Mouse (Mus musculus): Measurements from ENCODE around the gene Arhgef18. TPM values are rescaled to one million over a fixed set of nuclear protein-coding genes. Genes with fewer than 3 reads are reported as not detected.

Arhgef18 gene
- total and polyA plus RNA-seq, 3 experiments: 28.1 to 48.4 (median 36.1) TPM

DNA sequence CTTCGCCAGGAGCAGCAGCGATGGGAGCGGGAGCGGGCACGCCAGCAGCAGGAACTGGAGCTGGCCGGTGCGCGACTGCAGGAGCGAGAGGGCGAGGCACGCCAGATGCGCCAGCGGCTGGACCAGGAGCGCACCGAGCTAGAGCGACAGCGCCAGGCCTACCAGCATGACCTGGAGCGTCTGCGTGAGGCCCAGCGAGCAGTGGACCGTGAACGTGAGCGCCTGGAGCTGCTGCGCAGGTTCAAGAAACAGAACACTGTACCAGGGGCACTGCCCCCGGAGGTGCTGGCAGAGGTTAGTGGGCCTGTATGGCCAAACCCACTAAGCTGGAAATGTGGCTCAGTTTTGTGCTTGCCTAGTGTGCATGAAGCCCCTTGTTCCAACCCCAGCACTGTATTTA is 59.2 kb downstream of the Arhgef18 start:
- no peak for DNase-seq

DNA sequence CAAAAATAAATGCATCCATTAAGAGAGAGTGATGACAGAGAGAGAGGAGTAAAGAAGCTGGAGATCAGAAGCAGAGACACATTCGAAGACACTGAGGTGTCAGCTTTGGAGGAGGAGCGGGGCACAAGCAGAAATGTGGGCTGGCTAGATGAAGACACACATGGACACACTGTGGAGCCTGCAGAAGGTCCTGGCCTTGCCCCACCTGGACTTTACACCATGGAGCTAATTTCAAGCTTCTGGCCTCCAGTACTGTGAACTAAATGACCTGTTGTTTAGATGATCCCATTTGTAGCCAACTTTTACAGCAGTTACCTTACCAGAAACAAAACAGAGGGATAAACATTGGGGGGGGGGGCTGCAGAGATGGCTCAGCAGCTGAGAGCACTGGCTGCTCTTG is 70.4 kb downstream of the Arhgef18 start:
- no peak for DNase-seq

DNA sequence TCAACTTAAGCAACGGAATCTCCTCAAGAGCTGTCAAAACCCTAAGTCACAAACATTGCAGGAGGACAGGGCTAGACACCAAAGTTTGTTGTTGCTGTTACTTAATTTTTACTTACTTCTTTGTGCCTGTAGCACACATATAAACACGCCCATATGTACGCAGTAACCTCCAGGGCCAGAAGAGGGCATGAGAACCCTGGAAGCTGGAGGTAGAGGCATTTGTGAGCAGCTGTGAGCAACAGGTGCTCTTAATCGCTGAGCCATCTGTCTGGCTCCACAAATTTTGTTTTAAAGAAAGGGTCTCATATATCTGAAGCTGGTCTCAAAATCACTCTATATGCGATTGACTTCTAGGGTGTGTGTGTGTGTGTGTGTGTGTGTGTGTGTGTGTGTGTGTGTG is 71.5 kb downstream of the Arhgef18 start:
- no peak for DNase-seq

DNA sequence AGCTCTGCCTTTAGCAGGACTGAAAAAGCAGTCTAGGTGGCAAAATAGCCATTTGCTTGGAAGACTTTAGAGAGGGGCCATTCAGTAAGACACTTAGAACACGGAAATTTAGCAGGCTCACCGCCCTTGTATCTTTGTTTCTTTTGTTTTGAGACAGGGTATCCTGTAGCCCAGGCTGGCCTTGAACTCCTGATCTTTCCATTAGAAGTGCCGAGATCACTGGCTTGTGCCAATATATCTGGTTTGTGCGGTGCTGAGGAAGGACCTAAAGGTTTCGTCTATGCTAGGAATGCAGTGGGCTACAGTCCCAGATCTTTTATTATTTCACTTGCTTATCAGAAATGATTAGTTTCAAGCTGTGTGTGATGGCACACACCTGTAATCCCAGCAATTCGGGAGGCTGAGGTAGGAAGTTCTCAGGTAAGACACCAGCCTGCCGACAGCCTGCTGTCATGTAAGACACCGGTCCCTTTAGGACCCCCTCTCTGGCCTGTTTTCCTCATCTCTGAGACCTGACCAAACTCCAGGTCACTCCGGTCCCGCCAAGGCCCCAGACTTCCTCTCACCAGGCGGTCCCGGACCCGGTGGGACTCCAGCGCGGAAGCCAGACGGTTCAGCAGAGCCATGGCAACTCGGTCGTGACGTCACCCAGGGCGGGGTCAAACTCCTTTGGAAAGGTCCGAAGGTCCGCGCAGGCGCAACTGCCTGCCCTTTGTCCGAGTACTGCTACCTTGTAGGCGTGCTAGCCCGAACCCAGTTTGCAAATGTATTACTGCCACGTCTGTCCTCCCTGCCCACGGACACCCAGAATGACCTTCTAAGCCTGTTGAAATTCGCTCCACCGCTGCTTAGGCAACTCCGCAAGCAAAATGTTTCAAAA is 74.4 kb downstream of the Arhgef18 start, which contains the start of gene Pex11g:
Gene Pex11g, minus strand, starts transcription at position 675 of the 880 bp plus-strand sequence.
- peak; percentile 99 for DNase-seq

DNA sequence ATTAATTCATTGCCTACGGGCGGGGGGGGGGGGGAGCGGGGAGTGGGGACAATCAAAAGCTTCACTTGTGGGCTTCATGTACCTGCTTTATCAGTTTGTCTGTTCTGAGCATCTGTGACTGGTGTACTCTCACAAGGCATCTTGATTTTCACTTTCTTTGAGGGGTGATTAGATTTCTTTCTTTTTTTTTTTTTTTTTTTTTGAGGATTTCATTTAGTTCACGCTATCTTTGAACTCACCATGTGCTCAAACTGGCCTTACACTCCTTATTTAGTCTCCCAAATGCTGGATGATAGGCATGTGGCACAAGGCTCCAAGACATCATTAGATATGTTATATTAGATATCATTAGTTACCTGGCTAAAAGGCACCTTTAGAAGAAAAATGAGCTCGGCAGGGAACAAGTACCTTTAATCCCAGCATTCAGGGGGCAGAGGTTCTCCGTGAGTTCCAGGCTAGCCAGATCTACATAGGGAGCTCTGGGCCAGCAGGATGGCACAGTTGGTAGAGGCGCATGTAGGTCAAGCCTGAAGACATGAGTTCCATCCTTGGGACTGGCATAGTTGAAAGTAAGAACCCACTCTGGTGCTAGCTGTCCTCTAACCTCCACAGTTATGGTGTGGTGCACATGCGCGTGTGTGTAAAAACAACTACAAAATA is 75.2 kb downstream of the Arhgef18 start:
- no peak for DNase-seq

DNA sequence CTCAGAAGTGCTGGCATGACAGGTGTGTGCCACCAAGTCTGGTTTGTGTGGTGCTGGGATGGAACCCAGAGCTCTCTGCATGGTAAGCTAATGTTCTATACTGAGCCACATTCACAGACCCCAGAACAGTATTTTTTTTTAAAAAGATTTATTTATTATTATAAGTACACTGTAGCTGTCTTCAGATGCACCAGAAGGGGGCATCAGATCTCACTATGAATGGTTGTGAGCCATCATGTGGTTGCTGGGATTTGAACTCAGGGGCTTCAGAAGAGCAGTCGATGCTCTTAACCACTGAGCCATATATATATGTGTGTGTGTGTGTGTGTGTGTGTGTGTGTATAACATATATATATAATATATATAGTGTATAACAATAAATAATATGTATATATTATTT is 76.0 kb downstream of the Arhgef18 start:
- DNase-seq: no peak

DNA sequence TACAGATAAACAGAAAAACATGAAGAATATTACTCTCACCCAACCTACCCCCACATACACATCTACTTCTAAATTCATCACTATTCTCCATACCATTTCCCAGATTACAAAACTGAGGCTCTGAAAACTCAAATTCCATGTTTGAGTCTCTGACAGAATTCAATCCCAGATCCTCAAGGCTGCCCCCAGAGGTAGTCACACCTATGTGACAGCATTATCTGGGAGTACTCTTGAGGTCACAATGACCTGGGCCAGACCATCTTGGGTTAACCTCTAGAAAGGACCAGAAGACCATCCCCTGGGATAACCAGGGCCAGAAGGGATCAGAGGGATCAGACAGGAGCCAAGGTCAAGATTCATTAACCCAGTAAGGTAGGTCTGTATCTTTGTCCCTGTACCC is 77.8 kb downstream of the Arhgef18 start, which contains the start of gene Tex45:
Gene Tex45, plus strand, starts transcription at position 301 of the 400 bp plus-strand sequence.
- no peak for DNase-seq

DNA sequence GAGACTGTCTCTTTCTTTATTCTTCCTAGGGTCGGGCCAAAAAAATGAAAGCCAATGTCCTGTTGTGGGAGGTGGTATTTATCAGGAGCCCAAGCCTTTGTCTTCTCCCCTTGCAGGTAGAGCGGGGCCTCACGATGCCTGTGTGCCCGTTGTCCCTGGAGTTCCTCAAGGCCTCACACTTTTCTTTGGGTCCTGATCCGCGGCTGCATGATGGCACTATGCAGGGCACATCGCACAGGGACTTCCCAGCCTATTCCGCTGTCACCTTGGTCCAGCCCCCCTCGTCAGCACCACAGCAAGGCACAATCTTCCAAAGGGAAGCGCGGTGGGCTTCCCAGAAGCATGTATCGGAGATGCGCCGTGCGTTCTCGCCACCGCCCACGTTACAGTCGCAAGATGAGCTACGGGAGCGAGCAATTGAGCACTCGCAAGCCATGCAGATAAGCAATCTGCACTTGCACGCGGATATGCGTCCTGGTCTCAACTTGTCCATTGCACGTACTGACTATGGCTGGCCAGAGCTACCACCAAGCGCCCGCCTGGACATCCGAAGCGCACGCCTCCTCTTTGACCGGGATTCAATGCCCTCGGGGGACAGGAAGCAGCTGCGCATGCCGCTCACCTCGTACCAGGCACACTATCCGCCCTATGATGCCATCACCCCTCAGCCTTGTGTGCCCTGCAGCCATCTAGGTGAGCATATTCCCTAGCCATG is 83.1 kb downstream of the Arhgef18 start:
- DNase-seq: no peak

DNA sequence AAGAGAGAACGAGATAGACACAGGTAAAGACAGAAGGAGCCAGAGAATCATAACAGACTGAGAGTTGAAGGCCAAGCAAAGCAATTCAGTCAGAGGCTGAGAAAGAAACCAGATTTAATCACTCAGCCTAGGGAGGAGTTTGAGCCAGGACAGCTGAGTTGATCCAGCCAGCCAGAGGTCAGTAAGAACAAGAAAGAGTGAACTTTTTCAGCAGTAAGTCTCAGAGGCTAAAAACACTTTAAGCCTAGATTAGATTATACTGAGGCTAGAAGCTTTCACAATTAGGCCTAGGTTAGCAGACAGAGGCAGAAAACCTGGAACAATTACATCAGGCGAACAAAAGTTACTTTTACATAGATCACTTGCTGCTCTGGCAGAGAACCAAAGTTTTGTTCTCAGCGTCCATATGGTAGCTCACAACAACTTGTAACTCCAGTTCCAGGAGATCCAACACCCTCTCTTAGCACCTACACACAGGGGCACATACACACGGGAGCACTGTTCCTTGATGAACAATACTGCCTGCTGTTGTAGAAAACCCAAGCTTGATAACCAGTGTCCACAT is 87.5 kb downstream of the Arhgef18 start:
- DNase-seq: no peak

DNA sequence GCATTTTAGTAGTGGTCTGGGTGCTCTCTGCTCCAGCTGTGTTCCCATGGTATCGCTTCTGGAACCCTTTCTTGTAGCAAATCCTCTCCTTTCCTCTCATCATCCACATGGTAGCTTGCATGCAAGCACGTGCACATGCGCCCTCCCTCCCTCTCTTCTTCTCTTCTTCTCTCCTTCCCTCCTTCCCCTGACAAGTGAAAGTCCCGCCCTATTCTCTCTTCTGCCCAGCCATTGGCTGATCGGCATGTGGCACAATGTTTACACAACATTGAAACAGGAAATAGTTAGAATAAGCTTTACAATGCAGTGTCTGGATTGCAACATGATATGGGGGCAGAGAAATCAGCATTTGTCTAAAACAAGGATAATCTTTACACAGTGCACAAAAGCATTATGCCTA is 88.8 kb downstream of the Arhgef18 start:
- no peak for DNase-seq

DNA sequence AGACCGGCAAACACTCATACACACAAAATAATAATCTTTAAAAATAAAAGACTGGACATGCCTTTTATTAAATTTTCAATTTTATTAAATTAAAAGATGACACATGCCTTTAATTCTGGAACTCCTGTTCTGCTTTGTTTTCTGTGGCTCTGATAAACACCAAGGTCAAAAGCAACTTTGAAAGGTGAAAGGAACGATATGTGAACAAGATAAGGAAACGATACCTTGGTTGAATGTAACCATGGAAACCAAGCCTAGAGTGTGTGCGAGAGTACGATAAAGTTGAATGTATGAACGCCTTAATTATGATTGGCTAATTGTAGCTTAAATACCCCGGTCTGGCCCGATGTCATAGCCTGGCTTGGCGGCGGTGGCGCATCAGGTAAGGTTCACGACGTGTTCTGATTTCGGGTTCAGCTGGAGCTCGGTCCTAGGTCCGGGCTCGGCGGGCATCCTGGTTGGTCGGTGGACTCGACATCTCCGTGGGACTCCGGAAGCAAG is 89.5 kb downstream of the Arhgef18 start:
- no peak for DNase-seq

DNA sequence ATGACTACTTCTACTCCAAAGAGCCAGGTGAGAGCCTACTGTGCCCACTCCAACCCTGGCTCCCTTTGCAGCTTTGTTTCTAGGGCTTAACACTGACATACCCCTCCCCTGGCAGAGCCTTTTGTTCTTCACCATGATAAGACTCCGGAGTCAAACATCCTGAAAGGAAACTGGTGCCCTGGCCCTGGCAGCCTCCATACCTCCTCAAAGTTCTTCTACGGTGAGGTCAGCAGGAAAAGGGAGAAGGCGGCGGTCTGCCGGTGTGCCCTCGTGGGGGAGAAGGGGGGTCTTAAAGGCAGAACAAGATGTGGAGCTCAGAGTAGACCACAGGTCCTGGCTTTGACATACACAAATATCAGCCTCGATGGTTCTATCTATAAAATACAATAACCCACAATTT is 90.7 kb downstream of the Arhgef18 start:
- no peak for DNase-seq

DNA sequence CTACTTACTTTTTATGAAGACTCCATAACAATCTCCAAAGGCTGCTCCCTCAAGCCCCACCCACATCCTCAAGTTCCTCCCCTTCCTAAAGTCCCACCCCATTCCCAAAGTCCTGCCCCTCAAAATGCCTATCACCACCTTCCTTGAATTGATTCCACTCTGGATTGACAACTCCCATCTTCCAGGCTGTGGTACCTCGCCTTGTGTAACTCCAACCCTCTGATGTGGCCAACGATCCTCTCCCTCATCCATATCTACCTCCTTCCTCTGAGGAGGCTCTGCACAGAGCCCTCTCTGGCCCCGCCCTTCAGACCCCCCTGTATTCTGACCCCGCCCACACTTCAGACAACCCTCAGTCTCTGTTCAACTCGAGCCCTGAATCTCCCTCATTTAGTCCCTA is 92.4 kb downstream of the Arhgef18 start:
- no peak for DNase-seq

DNA sequence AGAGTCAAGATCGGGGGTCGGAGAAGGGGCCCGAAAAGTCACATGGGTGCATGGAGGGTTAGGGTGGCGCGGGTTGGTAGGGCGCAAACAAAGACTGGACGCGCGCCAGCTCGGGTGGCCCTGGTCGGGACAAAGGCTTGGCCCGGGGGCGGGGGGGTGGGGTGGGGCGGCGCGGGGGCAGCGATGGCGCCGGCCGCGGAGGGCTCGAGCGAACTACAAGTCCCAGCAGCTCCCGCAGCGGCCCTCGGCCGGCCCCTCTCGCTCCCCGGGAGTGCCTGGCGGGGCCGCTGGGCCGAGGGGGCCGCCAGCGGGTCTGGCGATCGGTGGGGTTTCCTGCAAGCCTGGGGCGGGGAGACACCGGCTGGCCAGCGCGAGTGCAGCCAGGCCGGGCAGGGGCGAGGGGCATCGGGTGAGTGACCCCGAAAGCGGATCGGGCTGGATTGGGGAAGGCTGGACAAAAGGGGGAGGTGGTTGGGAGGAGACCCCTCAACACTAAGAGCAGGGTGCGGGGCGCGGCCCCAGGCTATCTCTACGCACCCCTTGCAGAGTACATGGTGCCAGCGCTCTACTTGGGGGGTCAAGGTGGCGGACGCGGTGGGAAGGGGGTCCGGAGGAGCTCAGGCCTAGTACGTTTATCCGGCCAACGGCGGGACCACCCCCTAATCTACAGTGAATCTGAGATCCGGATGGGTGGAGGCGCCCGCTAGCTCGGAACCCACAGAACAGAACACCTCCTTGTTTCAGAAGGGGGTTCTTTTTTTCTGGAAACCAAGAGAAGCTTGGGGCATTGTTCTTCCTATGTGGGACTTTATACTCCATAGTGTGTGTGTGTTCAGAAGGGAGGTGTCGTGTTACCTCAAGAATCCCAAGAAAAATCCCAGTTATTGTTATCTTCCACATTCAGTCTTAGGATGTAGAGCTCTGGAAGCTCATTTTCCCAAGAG is 100.4 kb downstream of the Arhgef18 start, which contains the start of gene Zfp358:
Gene Zfp358, plus strand, starts transcription at position 238 of the 944 bp plus-strand sequence.
- DNase-seq: peak; percentile 82

DNA sequence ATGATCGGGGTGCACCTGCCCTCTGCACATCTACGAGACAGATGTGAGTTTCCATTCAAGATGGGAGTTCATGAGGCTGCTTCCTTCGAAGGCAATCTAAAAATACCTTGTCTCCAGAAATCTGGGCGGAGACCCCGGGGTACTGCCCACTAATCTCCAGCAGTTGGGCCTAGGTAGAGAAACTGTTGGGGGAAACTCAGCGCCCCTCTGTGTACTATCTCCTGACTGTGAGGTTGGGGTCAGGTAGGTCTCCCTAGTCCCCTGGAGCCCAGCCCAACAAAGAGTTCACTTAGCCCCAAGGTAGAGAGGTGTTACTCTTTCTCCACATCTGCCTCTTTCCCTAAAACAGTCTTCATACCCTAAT is 101.0 kb downstream of the Arhgef18 start:
- no peak for DNase-seq

DNA sequence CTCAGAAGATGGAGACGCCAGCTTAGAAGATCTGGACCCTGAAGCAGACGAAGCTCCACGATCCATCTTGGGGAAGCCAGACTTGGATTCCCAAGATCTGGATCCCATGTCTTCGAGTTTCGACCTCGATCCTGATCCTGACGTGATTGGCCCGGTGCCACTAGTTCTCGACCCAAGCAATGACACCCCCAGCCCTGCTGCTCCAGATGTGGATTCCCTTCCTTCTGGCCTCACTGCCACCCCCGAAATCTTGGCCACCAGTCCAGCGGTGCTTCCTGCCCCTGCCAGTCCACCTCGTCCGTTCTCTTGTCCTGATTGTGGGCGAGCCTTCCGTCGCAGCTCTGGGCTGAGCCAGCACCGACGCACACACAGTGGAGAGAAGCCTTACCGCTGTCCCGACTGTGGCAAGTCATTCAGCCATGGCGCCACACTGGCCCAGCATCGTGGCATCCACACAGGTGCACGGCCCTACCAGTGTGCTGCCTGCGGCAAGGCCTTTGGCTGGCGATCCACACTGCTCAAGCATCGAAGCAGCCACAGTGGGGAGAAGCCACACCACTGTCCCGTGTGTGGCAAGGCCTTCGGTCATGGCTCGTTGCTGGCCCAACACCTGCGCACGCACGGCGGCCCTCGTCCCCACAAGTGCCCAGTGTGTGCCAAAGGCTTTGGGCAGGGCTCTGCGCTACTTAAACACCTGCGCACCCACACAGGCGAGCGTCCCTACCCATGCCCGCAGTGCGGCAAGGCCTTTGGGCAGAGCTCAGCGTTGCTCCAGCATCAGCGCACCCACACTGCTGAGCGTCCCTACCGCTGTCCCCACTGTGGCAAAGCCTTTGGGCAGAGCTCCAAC is 103.0 kb downstream of the Arhgef18 start:
- DNase-seq: no peak

DNA sequence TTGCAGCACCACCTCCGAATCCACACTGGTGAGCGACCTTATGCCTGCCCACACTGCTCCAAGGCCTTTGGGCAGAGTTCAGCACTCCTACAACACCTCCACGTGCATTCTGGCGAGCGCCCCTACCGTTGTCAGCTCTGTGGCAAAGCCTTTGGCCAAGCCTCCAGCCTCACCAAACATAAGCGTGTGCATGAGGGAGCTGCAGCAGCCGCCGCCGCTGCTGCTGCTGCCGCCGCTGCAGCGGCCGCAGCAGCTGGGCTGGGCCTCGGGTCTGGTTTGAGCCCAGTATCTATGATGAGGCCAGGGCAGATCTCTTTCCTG is 103.6 kb downstream of the Arhgef18 start:
- no peak for DNase-seq

DNA sequence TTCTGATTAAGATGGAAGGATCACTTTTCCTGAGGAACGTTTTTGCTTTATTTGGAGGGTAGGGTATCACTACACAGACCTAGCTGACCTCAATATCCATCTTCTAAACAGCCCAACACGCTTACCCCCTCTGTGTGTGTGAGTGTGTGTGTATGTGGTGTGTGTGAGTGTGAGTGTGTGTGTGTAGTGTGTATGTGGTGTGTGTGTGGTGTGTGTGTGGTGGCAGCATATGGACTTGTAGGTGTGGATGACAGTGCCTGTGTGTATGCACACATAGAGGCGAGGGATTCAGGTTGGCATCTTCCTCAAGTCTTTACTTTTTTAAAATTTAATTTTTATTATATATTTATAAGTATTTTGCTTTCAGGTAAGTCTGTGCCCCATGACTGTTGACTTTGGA is 105.8 kb downstream of the Arhgef18 start:
- DNase-seq: no peak

DNA sequence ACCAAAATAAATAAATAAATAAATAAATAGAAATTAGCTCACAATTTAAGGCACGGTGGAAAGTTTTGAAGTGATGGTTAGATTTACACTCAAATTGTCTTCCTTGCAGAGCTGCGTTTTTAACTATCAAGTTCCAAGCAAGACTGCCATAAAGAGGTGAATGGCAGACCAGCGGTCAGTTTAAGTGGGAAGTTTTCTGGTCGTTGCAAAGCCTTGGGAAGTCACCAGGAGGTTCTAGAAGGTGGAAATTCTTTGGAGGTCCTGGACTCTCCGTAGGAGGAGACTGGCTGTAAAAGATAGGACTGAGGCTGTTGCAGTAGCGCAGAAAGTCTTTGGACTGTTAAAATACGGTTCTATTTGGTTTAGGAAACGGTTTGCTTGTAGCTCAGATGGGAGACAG is 106.9 kb downstream of the Arhgef18 start:
- DNase-seq: no peak

Measured in adrenal gland, adult 2 months (tissue).